8 mouse cellular contexts compared by ENCODE assay signal in genomic region chr1:60825256-60826186, GRCm38 (mm10).
A peak's percentile ranks its signal among the peaks of the same experiment; 100 is the strongest.
DNase-seq lines count a peak whose midpoint lies in the region; ATAC-seq and TF ChIP-seq lines count a peak whose summit lies in the region.

No protein-coding gene starts in this region.

- no peaks in the 10 kb centered on the region for H3K36me3 ChIP-seq in heart, embryonic 10.5 days
- H3K36me3 ChIP-seq in stomach, postnatal 0 days (ENCODE audit: control insufficient read depth, insufficient read depth, low read length) = no peaks in the 10 kb centered on the region
- H3K36me3 ChIP-seq in forebrain, embryonic 12.5 days (replicated peaks) = no peaks in the 10 kb centered on the region

- no peak overlapping the region for H3K9ac ChIP-seq in stomach, postnatal 0 days (ENCODE audit: low read length)
- no peak overlapping the region for H3K9ac ChIP-seq in forebrain, embryonic 12.5 days

- no peak overlapping the region for H3K4me2 ChIP-seq in stomach, postnatal 0 days (replicated peaks; ENCODE audit: low read depth)
- H3K4me2 ChIP-seq in forebrain, embryonic 12.5 days = no peak overlapping the region

- intact Hi-C loops in heart, postnatal 10 days (cut with DNase I) = no loop called here
- intact Hi-C loops in left cerebral cortex, postnatal 14 days (cut with DNase I) = no loop called here

- no peak for TF ChIP-seq CTCF in stomach, postnatal 0 days (IDR thresholded peaks at IDR 0.05; ENCODE audit: low read depth)

- H3K27me3 ChIP-seq in heart, embryonic 10.5 days (ENCODE audit: insufficient read depth, poor library complexity, severe bottlenecking) = no peaks in the 10 kb centered on the region
- no peaks in the 10 kb centered on the region; the same call in 1 of the 2 replicates for H3K27me3 ChIP-seq in stomach, postnatal 0 days (ENCODE audit: control insufficient read depth, insufficient read depth, low read length)
- H3K27me3 ChIP-seq in forebrain, embryonic 12.5 days = no peaks in the 10 kb centered on the region

- ATAC-seq in stomach, postnatal 0 days (ENCODE audit: low FRiP score, low TSS enrichment) = peak; percentile 28; the same call in 1 of the 2 replicates
- no peak for ATAC-seq in forebrain, embryonic 12.5 days (ENCODE audit: low FRiP score)

- peaks cover 12% of the 10 kb centered on the region for H3K4me1 ChIP-seq in heart, embryonic 10.5 days
- H3K4me1 ChIP-seq in stomach, postnatal 0 days (replicated peaks; ENCODE audit: control insufficient read depth, insufficient read depth) = no peaks in the 10 kb centered on the region
- no peaks in the 10 kb centered on the region for H3K4me1 ChIP-seq in forebrain, embryonic 12.5 days

- no peaks in the 10 kb centered on the region for H3K9me3 ChIP-seq in heart, embryonic 10.5 days
- H3K9me3 ChIP-seq in stomach, postnatal 0 days (ENCODE audit: control insufficient read depth, low read length) = no peaks in the 10 kb centered on the region
- no peaks in the 10 kb centered on the region for H3K9me3 ChIP-seq in forebrain, embryonic 12.5 days

- no peak overlapping the region for H3K4me3 ChIP-seq in heart, embryonic 10.5 days
- H3K4me3 ChIP-seq in stomach, postnatal 0 days (ENCODE audit: low read depth, low read length) = no peak overlapping the region
- no peak overlapping the region for H3K4me3 ChIP-seq in forebrain, embryonic 12.5 days (replicated peaks)

- no peak for TF ChIP-seq EP300 in stomach, postnatal 0 days (optimal IDR thresholded peaks at IDR 0.05)

- 61% methylated on average over 9 of the region's 9 CpGs for WGBS in heart, embryonic 10.5 days
- WGBS in stomach, postnatal 0 days = 32% methylated on average over 9 of the region's 9 CpGs
- 82% methylated on average over 9 of the region's 9 CpGs for WGBS in forebrain, embryonic 12.5 days

- no peak overlapping the region for H3K27ac ChIP-seq in heart, embryonic 10.5 days
- H3K27ac ChIP-seq in stomach, postnatal 0 days (replicated peaks) = peak overlapping the region; percentile 53; the same call in 1 of the 2 replicates
- no peak overlapping the region for H3K27ac ChIP-seq in forebrain, embryonic 12.5 days

- DNase-seq in heart, adult 18-20 months = peak; percentile 65 to 66
- DNase-seq in heart, embryonic 10.5 days (ENCODE audit: low spot score) = no peak
- DNase-seq in retina, embryonic 14.5 days (ENCODE audit: low spot score) = peak; percentile 5
- no peak for DNase-seq in retina, postnatal 1 day
- peak; percentile 51 to 71 for DNase-seq in heart, postnatal 10 days
- no peak for DNase-seq in stomach, postnatal 0 days (ENCODE audit: low spot score)
- no peak for DNase-seq in left cerebral cortex, postnatal 14 days (ENCODE audit: low spot score in 2 of 2)

Comparison
In these comparisons a context has a peak if more than half of its experiments do, and no peak if none do; other contexts are left out.
1. DNase-seq: peak in heart, adult 18-20 months (2 of 2), retina, embryonic 14.5 days (single experiment) and heart, postnatal 10 days (2 of 2); none in heart, embryonic 10.5 days (single experiment), retina, postnatal 1 day (single experiment), stomach, postnatal 0 days (single experiment) and left cerebral cortex, postnatal 14 days (0 of 2).